Mouse (Mus musculus) kidney, embryonic 15.5 days (tissue): ENCODE results near the gene Fmod. TPM values are rescaled to one million over a fixed set of nuclear protein-coding genes. Genes with fewer than 3 reads are reported as not detected.
A peak's percentile ranks its signal among the peaks of the same experiment; 100 is the strongest.

Experiments
- ATAC-seq: fragments of 200-750 bp; cut with Nextera tagmentation; replicated peaks from 2 replicates; pipeline ENCODE4 v1.8.0; 2017; ENCODE audit warnings: moderate TSS enrichment; ENCODE audit not compliant: low FRiP score
- H3K27ac ChIP-seq: fragments of 300-500 bp; sonication (generic); 2 replicates; pipeline ENCODE4 v1.5.1; 2015; ENCODE audit warnings: mild to moderate bottlenecking, inconsistent platforms
- H3K27me3 ChIP-seq: fragments of 300-500 bp; sonication (generic); 2 replicates; pipeline ENCODE4 v1.6.1; 2015; ENCODE audit warnings: inconsistent platforms
- H3K36me3 ChIP-seq: fragments of 300-500 bp; sonication (generic); 2 replicates; pipeline ENCODE4 v1.6.1; 2015; ENCODE audit warnings: inconsistent platforms
- H3K4me1 ChIP-seq: fragments of 300-500 bp; sonication (generic); 2 replicates; pipeline ENCODE4 v1.6.1; 2015; ENCODE audit warnings: inconsistent platforms
- H3K4me2 ChIP-seq: fragments of 300-500 bp; sonication (generic); 2 replicates; pipeline ENCODE4 v1.6.1; 2015; ENCODE audit warnings: moderate library complexity, mild to moderate bottlenecking, inconsistent platforms
- H3K4me3 ChIP-seq: fragments of 300-500 bp; sonication (generic); replicated peaks from 2 replicates; pipeline ENCODE4 v1.5.1; 2015; ENCODE audit warnings: mild to moderate bottlenecking, inconsistent platforms
- H3K9ac ChIP-seq: fragments of 300-500 bp; sonication (generic); 2 replicates; pipeline ENCODE4 v1.6.1; 2015; ENCODE audit warnings: mild to moderate bottlenecking, inconsistent platforms
- H3K9me3 ChIP-seq: fragments of 300-500 bp; sonication (generic); replicated peaks from 2 replicates; pipeline ENCODE4 v1.6.1; 2016; ENCODE audit warnings: inconsistent platforms
- WGBS: fragments of 180-500 bp; shearing (Covaris S2); methylation state at CpG from one replicate; pipeline ENCODE4 v1.1.7; 2015; ENCODE audit warnings: mixed read lengths; 5-methylcytosine and 5-hydroxymethylcytosine counted together
- polyA plus RNA-seq: library from polyadenylated mRNA; unstranded; fragments of >200 nt; fragmentation: Nextera tagmentation; extraction: Ambion mirVana; gene quantifications from 2 replicates; pipeline ENCODE4 v1.2.1, GENCODE M21; 2015

Fmod gene
- polyA plus RNA-seq, 1 experiment from 2014 or later: 12.4 TPM

GRCm38 (mm10) chr1:134067143-134067619 lies 30.1 kb downstream of the Fmod start:
- no peaks in the 10 kb centered on the region for H3K9me3 ChIP-seq
- peak overlapping the region; percentile 76 for H3K27ac ChIP-seq
- 12% methylated on average over 8 of the region's 8 CpGs for WGBS
- peak; percentile 57 for ATAC-seq
- no peaks in the 10 kb centered on the region for H3K27me3 ChIP-seq
- H3K36me3 ChIP-seq: no peaks in the 10 kb centered on the region
- peaks cover 87% of the 10 kb centered on the region for H3K4me1 ChIP-seq
- no peak overlapping the region for H3K9ac ChIP-seq
- H3K4me3 ChIP-seq: no peak overlapping the region
- H3K4me2 ChIP-seq: peak overlapping the region; percentile 23; the same call in 1 of the 2 replicates

- peak; percentile 19 for ATAC-seq
- peaks cover 7% of the 10 kb centered on the region; the same call in 1 of the 2 replicates for H3K36me3 ChIP-seq
- no peak overlapping the region for H3K9ac ChIP-seq
- peaks cover 79% of the 10 kb centered on the region for H3K4me1 ChIP-seq
- no peaks in the 10 kb centered on the region for H3K9me3 ChIP-seq
- H3K27me3 ChIP-seq: no peaks in the 10 kb centered on the region
- H3K4me2 ChIP-seq: peak overlapping the region; percentile 5; the same call in 1 of the 2 replicates
- peak overlapping the region; percentile 75 for H3K27ac ChIP-seq
- WGBS: 56% methylated on average over 8 of the region's 8 CpGs
- H3K4me3 ChIP-seq: no peak overlapping the region
Measured at GRCm38 (mm10) chr1:134070099-134070669, 33.1 kb downstream of the Fmod start.

DNA sequence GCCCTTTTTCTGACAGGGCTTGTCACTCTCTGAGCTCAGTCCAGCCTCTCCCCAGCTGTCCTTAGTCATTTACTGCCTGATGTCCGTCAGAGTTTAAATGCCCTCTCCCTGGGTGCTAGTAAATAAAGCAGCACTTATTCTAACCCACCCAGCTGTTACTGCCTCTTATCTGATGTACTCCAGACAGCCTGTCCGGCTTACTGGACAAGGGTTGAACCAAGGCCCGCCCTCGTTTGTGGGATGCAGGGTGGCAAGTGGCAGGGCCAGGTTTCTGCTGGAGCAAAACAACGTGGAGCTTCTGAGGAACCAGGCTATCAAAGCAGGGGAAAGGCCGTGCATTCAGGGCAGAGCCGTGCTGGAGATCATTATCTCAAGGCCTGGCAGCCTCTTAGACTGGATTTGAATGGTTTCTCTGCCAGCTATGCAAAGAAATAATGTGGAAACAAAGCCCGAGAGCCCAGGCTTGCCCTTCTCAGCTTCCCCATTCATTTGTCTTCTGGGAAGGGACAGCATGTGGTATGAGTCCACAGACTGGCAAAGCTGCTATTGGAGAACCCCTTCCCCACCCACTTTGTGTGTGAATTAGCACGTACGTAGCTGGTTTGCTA lies 34.5 kb downstream of the Fmod start:
- no peaks in the 10 kb centered on the region for H3K27me3 ChIP-seq
- no peak overlapping the region for H3K9ac ChIP-seq
- H3K4me1 ChIP-seq: peaks cover 80% of the 10 kb centered on the region
- H3K36me3 ChIP-seq: peaks cover 12% of the 10 kb centered on the region
- 32% methylated on average over 10 of the region's 10 CpGs for WGBS
- no peak for ATAC-seq
- H3K4me2 ChIP-seq: no peak overlapping the region
- H3K9me3 ChIP-seq: no peaks in the 10 kb centered on the region
- peak overlapping the region; percentile 75 for H3K27ac ChIP-seq
- no peak overlapping the region for H3K4me3 ChIP-seq

GRCm38 (mm10) chr1:134073061-134073564 lies 36.1 kb downstream of the Fmod start:
- Histone ChIP-seq H3K4me3 (no peak overlapping the region), H3K36me3 (peaks cover 15% of the 10 kb centered on the region), H3K27me3 (no peaks in the 10 kb centered on the region), H3K9ac (no peak overlapping the region), H3K4me1 (peaks cover 80% of the 10 kb centered on the region), H3K27ac (peak overlapping the region; percentile 38; the same call in 1 of the 2 replicates), H3K9me3 (no peaks in the 10 kb centered on the region), H3K4me2 (no peak overlapping the region)
- 81% methylated on average over 6 of the region's 6 CpGs for WGBS
- ATAC-seq: peak; percentile 48; the same call in 1 of the 2 replicates

- Histone ChIP-seq H3K4me2 (no peak overlapping the region), H3K4me3 (no peak overlapping the region), H3K9me3 (no peaks in the 10 kb centered on the region), H3K9ac (no peak overlapping the region), H3K27ac (peak overlapping the region; percentile 38; the same call in 1 of the 2 replicates), H3K36me3 (peaks cover 15% of the 10 kb centered on the region), H3K27me3 (no peaks in the 10 kb centered on the region), H3K4me1 (peaks cover 80% of the 10 kb centered on the region)
- WGBS: 61% methylated on average over 1 of the region's 1 CpGs
- ATAC-seq: no peak
Measured at GRCm38 (mm10) chr1:134073658-134074057, 36.6 kb downstream of the Fmod start.

DNA sequence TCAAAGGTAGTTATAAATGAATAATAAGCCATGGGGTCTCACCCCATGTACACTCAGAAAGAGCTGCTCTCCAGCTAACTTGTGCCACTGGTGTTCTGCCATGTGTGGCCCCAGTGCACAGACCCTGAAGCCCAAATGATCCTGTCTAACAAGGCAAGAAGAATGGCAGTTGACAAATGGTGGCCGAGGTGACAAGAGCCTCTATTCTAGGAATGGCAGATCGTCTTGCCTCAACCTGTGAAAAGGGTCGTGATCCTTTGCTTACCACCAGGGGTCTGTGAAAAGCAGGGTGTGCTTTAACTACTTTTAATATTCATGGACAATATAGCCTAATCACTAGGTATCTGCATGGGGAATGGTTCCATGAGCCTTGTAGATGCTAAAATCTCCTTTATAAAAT lies 37.1 kb downstream of the Fmod start:
- no peak overlapping the region for H3K4me3 ChIP-seq
- H3K4me2 ChIP-seq: no peak overlapping the region
- H3K4me1 ChIP-seq: peaks cover 80% of the 10 kb centered on the region
- H3K27me3 ChIP-seq: no peaks in the 10 kb centered on the region
- H3K27ac ChIP-seq: no peak overlapping the region
- no peak overlapping the region for H3K9ac ChIP-seq
- no peaks in the 10 kb centered on the region for H3K9me3 ChIP-seq
- no peak for ATAC-seq
- WGBS: 29% methylated on average over 3 of the region's 3 CpGs
- H3K36me3 ChIP-seq: peaks cover 15% of the 10 kb centered on the region

DNA sequence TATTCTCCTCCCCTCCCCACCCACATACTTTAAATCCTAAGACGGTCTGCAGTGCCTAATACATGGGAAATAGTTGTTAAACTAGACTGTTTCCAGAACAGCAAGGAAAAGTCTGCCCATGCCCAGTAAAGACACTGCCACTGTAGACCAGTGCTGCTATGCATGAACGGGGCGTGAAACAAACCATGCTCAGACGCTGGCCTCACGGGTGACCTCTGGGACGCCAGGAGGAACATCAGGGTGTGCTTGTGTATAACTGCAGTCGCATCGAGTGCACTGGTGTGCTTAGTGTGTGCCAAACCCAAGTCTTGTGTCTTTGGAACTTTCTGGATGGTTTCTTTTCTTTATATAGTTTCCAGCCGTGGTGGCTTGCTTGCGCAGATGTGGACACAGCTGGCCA lies 37.6 kb downstream of the Fmod start:
- 68% methylated on average over 10 of the region's 10 CpGs for WGBS
- Histone ChIP-seq H3K9me3 (no peaks in the 10 kb centered on the region), H3K4me3 (no peak overlapping the region), H3K27me3 (no peaks in the 10 kb centered on the region), H3K4me1 (peaks cover 82% of the 10 kb centered on the region), H3K4me2 (no peak overlapping the region), H3K27ac (no peak overlapping the region), H3K36me3 (peaks cover 15% of the 10 kb centered on the region), H3K9ac (no peak overlapping the region)
- ATAC-seq: no peak

GRCm38 (mm10) chr1:134075532-134075931 lies 38.5 kb downstream of the Fmod start:
- Histone ChIP-seq H3K4me2 (peak overlapping the region; percentile 81), H3K9me3 (no peaks in the 10 kb centered on the region), H3K27me3 (no peaks in the 10 kb centered on the region), H3K27ac (no peak overlapping the region), H3K4me1 (peaks cover 83% of the 10 kb centered on the region), H3K36me3 (peaks cover 15% of the 10 kb centered on the region), H3K9ac (no peak overlapping the region), H3K4me3 (no peak overlapping the region)
- 90% methylated on average over 8 of the region's 8 CpGs for WGBS
- no peak for ATAC-seq

DNA sequence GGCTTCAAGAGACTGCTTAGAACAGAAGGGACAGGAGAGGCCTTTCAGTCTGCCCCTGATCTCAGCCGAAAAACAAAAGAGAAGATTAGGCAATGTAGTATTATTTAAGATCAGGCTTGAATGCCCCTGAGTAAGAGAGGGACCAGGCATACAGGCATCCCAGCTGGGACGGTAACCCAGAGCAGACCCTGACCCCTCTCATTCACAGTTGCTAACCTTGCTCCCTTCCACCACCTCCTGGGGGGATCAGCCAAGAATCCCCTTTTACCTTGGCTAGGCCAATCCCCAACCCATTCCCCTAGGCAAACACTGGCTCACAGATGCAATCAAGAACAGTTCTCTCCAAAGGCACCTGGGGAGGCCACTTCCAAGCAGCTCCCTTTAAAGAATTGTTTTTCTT lies 39.7 kb downstream of the Fmod start:
- Histone ChIP-seq H3K27ac (no peak overlapping the region), H3K36me3 (peaks cover 15% of the 10 kb centered on the region), H3K4me3 (peak overlapping the region; percentile 64; the same call in 1 of the 2 replicates), H3K4me1 (peaks cover 70% of the 10 kb centered on the region), H3K27me3 (no peaks in the 10 kb centered on the region), H3K9ac (0 out of 2 replicates have a peak overlapping the region, but pooled peaks have one; percentile 22), H3K4me2 (peak overlapping the region; percentile 81), H3K9me3 (no peaks in the 10 kb centered on the region)
- no peak for ATAC-seq
- 53% methylated on average over 2 of the region's 2 CpGs for WGBS

DNA sequence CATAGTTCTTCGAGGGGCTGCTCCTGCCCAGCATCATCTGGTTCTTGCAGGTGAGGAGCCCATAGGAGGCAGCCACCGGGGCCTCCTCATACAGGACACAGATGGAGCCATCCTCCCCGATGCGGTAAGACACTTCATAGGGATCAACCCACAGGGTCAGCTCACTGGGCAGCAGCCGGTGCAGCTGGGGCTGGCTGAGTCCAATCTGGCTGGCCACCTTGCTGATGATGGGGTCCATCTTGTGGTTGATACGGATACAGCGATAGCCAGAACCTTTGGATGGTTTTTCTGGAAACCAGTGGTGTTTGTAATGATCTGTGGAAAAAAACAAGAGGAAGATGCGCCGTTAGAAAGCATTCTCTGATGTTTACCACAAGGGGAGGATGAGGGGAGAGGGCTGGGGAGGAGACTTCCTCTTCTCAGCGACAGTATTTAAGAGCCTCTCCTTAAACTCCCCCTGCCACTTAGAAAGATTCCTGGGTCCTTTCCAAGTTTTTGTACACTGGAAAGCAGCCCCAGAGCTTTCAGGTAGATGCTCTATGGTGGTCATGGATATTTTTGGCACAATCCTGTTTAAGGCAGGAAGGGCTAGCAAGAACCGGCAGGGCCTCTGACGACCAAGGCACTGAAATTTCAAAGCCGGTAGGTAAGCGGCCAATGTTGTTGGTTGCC lies 40.5 kb downstream of the Fmod start:
- H3K36me3 ChIP-seq: peaks cover 15% of the 10 kb centered on the region
- WGBS: 22% methylated on average over 14 of the region's 14 CpGs
- H3K9me3 ChIP-seq: no peaks in the 10 kb centered on the region
- no peak for ATAC-seq
- H3K9ac ChIP-seq: peak overlapping the region; percentile 67
- H3K4me3 ChIP-seq: peak overlapping the region; percentile 64
- peaks cover 64% of the 10 kb centered on the region for H3K4me1 ChIP-seq
- H3K27me3 ChIP-seq: no peaks in the 10 kb centered on the region
- H3K27ac ChIP-seq: peak overlapping the region; percentile 74
- peak overlapping the region; percentile 81 for H3K4me2 ChIP-seq

DNA sequence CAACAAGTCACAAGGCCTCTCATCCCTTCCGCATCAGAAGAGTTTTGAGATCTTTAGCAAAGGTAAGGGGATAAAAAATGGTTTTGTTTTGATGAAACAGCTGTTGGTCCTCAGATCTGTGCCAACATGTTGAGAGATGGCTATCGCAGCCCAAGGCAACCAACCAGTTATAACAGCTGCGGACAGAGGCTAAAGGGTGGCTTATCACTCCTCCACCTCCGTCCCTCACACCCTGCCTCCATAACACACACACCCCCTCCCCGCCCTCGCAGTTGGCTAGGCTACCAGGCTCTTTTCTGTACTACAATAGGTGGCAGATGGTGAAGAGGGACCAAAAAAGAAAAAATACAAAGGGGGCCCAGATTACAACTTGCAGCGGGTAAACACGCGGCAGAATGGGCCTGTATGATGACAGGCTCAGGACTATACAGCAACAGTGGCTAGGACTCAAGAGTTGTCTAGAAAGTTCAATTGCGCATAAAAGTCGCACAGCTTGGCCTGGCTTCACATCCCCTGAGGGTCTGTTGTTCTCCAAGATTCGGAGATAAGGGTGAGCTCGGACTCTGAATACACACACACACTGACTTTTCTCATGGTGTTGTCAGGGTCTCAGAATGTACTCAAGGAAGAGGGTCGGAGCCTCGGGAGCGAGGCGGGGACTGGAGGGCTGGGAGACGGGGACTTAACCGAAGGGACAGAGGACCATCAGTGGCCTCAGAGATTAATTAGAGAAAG lies 41.2 kb downstream of the Fmod start:
- 7% methylated on average over 19 of the region's 19 CpGs for WGBS
- Histone ChIP-seq H3K4me2 (peak overlapping the region; percentile 81), H3K4me1 (peaks cover 66% of the 10 kb centered on the region)

More for the DNA sequence above, 41.2 kb downstream of the Fmod start:
- peak overlapping the region; percentile 64 for H3K4me3 ChIP-seq
- no peaks in the 10 kb centered on the region for H3K9me3 ChIP-seq
- peak overlapping the region; percentile 67 for H3K9ac ChIP-seq
- no peaks in the 10 kb centered on the region for H3K27me3 ChIP-seq
- peak; percentile 37 for ATAC-seq
- peaks cover 15% of the 10 kb centered on the region for H3K36me3 ChIP-seq
- peak overlapping the region; percentile 74 for H3K27ac ChIP-seq
